Mouse (Mus musculus) 3134 (cell line): ENCODE results near the gene Pla2g2d.
"Not testable (repeated sequence)": the region's sequence is repeated elsewhere in the genome, so short reads cannot be mapped to it uniquely, and the experiment has no call there.

Experiments
- DNase-seq: peaks from one replicate; pipeline ENCODE4 v3.0.0-alpha.2; 2011; ENCODE audit warnings: low spot score; ENCODE audit not compliant: insufficient read length; ENCODE audit errors: extremely low read depth

The Pla2g2d gene

DNA sequence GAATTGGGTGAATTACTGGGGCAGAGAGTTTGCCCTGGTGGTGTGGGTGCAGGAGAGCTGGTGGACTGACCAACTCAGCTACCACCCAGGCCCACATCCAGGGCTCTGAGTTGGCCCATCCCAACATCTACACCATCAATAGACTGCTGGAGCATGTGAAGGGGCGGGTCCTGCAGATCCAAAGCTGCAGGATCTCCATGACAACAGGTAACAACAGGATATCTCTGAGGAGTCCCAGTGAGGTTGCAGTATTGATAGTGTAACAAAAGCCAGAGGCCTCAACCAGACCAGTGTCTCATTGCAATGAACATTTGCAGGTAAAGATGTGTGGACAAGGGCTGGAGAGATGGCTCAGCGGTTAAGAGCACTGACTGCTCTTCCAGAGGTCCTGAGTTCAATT lies 45.5 kb downstream of the Pla2g2d start:
- no peak for DNase-seq

DNA sequence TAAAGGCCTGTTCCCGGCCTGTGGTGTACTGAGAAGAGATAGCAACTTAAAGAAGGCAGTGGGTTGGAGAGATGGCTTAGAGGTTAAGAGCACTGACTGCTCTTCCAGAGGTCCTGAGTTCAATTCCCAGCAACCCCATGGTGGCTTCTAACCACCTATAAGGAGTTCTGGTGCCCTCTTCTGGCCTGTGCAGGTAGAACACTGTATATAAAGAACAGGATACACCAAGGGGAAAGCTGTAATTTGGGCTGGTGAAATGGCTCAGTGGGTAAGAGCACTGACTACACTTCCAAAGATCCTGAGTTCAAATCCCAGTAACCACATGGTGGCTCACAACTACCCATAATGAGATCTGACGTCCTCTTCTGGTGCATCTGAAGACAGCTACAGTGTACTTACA lies 48.6 kb downstream of the Pla2g2d start:
- DNase-seq: not testable (repeated sequence)

GRCm38 (mm10) chr4:138824660-138825059 lies 49.1 kb downstream of the Pla2g2d start:
- no peak for DNase-seq

DNA sequence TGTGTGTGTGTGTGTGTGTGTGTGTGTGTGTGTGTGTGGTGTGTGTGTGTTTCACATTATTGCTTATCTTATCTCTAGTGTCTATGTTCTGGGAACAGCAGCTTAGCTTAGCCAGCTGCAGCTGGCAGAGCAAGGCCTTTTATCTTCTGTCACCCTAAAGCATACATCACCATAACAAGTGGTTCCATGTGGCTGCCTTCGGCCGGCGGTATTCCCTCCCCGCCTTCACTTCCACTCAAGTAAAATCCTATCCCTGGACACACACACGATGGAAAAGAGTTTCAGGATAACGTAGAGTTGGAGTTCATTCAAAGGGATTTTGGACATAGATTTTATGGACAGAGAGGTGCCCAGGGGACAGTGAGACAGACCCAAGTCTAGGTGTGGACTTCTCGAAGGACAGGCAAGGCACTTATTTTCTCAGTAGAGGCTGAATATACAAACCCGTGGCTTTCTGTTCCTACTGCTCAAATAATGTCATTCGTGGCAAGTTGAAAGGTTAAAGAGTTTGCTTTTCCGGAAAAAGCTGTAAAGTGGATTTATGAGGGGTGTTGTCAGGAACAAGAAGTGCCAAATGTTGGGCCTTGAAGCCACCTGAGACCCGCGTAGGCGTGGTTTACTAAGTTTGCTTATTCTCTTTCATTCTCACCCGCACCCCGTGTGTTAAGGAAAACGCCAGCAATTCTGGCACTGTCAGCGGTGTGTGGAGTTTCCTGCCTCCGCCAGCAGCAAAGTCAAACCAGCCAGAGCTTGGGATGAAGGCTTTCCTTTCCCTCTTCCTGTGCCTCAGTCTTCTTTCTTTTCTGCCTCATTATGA lies 50.4 kb downstream of the Pla2g2d start:
- no peak for DNase-seq

- no peak for DNase-seq
These were observed 51.6 kb downstream of the Pla2g2d start for GRCm38 (mm10) chr4:138827147-138827546.
